16 mouse cellular contexts compared by ENCODE assay signal in genomic region chr10:69268061-69268643, GRCm38 (mm10). TPM values are rescaled to one million over a fixed set of nuclear protein-coding genes. Genes with fewer than 3 reads are reported as not detected.
A peak's percentile ranks its signal among the peaks of the same experiment; 100 is the strongest.
DNase-seq lines count a peak whose midpoint lies in the region; ATAC-seq lines count a peak whose summit lies in the region.
"Had no signal": no experiment of that assay in that cellular context is flagged by ENCODE, and none has a peak within 500 bp of the region (broad histone marks: within the 10 kb centered on the region; RNA-seq: fewer than 3 reads in every experiment).

No protein-coding gene starts in this region.

- H3K4me2 ChIP-seq in hindbrain, embryonic 13.5 days = no peak overlapping the region
- H3K4me2 ChIP-seq in hindbrain, embryonic 16.5 days (ENCODE audit: low read length) = no peak overlapping the region
- H3K4me2 ChIP-seq in midbrain, embryonic 14.5 days (ENCODE audit: low read length) = no peak overlapping the region
- no peak overlapping the region for H3K4me2 ChIP-seq in midbrain, embryonic 15.5 days
- H3K4me2 ChIP-seq: forebrain, embryonic 15.5 days; hindbrain, embryonic 15.5 days had no signal

- H3K27ac ChIP-seq in hindbrain, embryonic 13.5 days = peak overlapping the region; percentile 41; the same call in 1 of the 2 replicates
- H3K27ac ChIP-seq in hindbrain, embryonic 16.5 days (ENCODE audit: low read depth, low read length) = no peak overlapping the region
- peak overlapping the region; percentile 32; the same call in 1 of the 2 replicates for H3K27ac ChIP-seq in midbrain, embryonic 14.5 days (replicated peaks; ENCODE audit: low read depth, low read length)
- H3K27ac ChIP-seq in midbrain, embryonic 15.5 days = no peak overlapping the region
- H3K27ac ChIP-seq: forebrain, embryonic 15.5 days; hindbrain, embryonic 15.5 days had no signal

- ATAC-seq in hindbrain, embryonic 13.5 days (ENCODE audit: low FRiP score) = no peak
- ATAC-seq in hindbrain, embryonic 16.5 days = no peak
- ATAC-seq in midbrain, embryonic 14.5 days (ENCODE audit: low FRiP score, low TSS enrichment) = no peak
- ATAC-seq in midbrain, embryonic 15.5 days (replicated peaks) = no peak
- ATAC-seq: activated CD4-positive, CD25-positive, alpha-beta regulatory T cell, adult 4 months; CD4-positive, CD25-positive, alpha-beta regulatory T cell, adult 4 months; forebrain, embryonic 15.5 days had no signal

- H3K27me3 ChIP-seq in hindbrain, embryonic 13.5 days = no peaks in the 10 kb centered on the region
- H3K27me3 ChIP-seq in hindbrain, embryonic 16.5 days (replicated peaks; ENCODE audit: control insufficient read depth, insufficient read depth, low read length) = no peaks in the 10 kb centered on the region
- no peaks in the 10 kb centered on the region for H3K27me3 ChIP-seq in midbrain, embryonic 14.5 days (ENCODE audit: control insufficient read depth, insufficient read depth, low read length)
- H3K27me3 ChIP-seq in midbrain, embryonic 15.5 days (replicated peaks) = no peaks in the 10 kb centered on the region
- H3K27me3 ChIP-seq: forebrain, embryonic 15.5 days; hindbrain, embryonic 15.5 days had no signal

- no peaks in the 10 kb centered on the region for H3K9me3 ChIP-seq in hindbrain, embryonic 13.5 days
- no peaks in the 10 kb centered on the region for H3K9me3 ChIP-seq in hindbrain, embryonic 16.5 days (ENCODE audit: control insufficient read depth, low read length)
- H3K9me3 ChIP-seq in midbrain, embryonic 14.5 days (ENCODE audit: control insufficient read depth, low read length) = 0 out of 2 replicates have a peak, but pooled peaks cover 7% of the 10 kb centered on the region
- H3K9me3 ChIP-seq in midbrain, embryonic 15.5 days = no peaks in the 10 kb centered on the region
- H3K9me3 ChIP-seq: forebrain, embryonic 15.5 days; hindbrain, embryonic 15.5 days had no signal

- WGBS in hindbrain, embryonic 13.5 days = 36% methylated on average over 10 of the region's 10 CpGs
- 34% methylated on average over 10 of the region's 10 CpGs for WGBS in hindbrain, embryonic 16.5 days
- WGBS in midbrain, embryonic 14.5 days = 20% methylated on average over 10 of the region's 10 CpGs
- 18% methylated on average over 10 of the region's 10 CpGs for WGBS in midbrain, embryonic 15.5 days

- H3K9ac ChIP-seq in hindbrain, embryonic 13.5 days = no peak overlapping the region
- no peak overlapping the region for H3K9ac ChIP-seq in hindbrain, embryonic 16.5 days (ENCODE audit: low read depth, low read length)
- H3K9ac ChIP-seq in midbrain, embryonic 14.5 days (replicated peaks; ENCODE audit: low read length) = no peak overlapping the region
- no peak overlapping the region for H3K9ac ChIP-seq in midbrain, embryonic 15.5 days
- H3K9ac ChIP-seq: forebrain, embryonic 15.5 days; hindbrain, embryonic 15.5 days had no signal

- peaks cover 18% of the 10 kb centered on the region for H3K4me1 ChIP-seq in hindbrain, embryonic 13.5 days (replicated peaks)
- peaks cover 4% of the 10 kb centered on the region for H3K4me1 ChIP-seq in hindbrain, embryonic 16.5 days (ENCODE audit: control insufficient read depth, insufficient read depth, low read depth, low read length)
- H3K4me1 ChIP-seq in midbrain, embryonic 14.5 days (ENCODE audit: control insufficient read depth, insufficient read depth, low read length) = 0 out of 2 replicates have a peak, but pooled peaks cover 11% of the 10 kb centered on the region
- H3K4me1 ChIP-seq in midbrain, embryonic 15.5 days = peaks cover 8% of the 10 kb centered on the region; the same call in 1 of the 2 replicates
- H3K4me1 ChIP-seq: forebrain, embryonic 15.5 days had no signal

- H3K36me3 ChIP-seq in hindbrain, embryonic 13.5 days = peaks cover 30% of the 10 kb centered on the region
- H3K36me3 ChIP-seq in hindbrain, embryonic 16.5 days (ENCODE audit: control insufficient read depth, insufficient read depth, low read length) = peaks cover 11% of the 10 kb centered on the region
- H3K36me3 ChIP-seq in midbrain, embryonic 14.5 days (ENCODE audit: control insufficient read depth, insufficient read depth, low read length) = peaks cover 20% of the 10 kb centered on the region
- H3K36me3 ChIP-seq in midbrain, embryonic 15.5 days (replicated peaks) = peaks cover 7% of the 10 kb centered on the region; the same call in 1 of the 2 replicates

- no peak overlapping the region for H3K4me3 ChIP-seq in hindbrain, embryonic 13.5 days
- H3K4me3 ChIP-seq in hindbrain, embryonic 16.5 days (ENCODE audit: low read length) = no peak overlapping the region
- no peak overlapping the region for H3K4me3 ChIP-seq in midbrain, embryonic 14.5 days (replicated peaks; ENCODE audit: low read depth, low read length)
- H3K4me3 ChIP-seq in midbrain, embryonic 15.5 days = no peak overlapping the region
- H3K4me3 ChIP-seq: forebrain, embryonic 15.5 days; hindbrain, embryonic 15.5 days had no signal

- peak; percentile 49 for DNase-seq in midbrain, embryonic 14.5 days
- peak; percentile 81 for DNase-seq in kidney, adult 8-10 months
- no peak for DNase-seq in T-cell, adult 2 months (ENCODE audit: low spot score)
- no peak for DNase-seq in cerebellum, adult 9-11 months
- DNase-seq: cerebellum, adult 2 months; embryo, embryonic 11 days; gastrocnemius, postnatal 10 days; liver; right cerebral cortex, postnatal 4 days had no signal

RNA-seq across cellular contexts. Expression of gene A930033H14Rik, which starts 55.3 kb away (rescaled TPM):
- 1.4 TPM in 2 replicates for polyA plus RNA-seq in hindbrain, embryonic 13.5 days (2015; fragmentation: Nextera tagmentation; extraction: Ambion mirVana)
- polyA plus RNA-seq in hindbrain, embryonic 16.5 days (2015; fragmentation: Nextera tagmentation; extraction: Ambion mirVana) = 1.2 and 1.8 TPM in 2 replicates
- 1.1 and 1.3 TPM in 2 replicates for polyA plus RNA-seq in midbrain, embryonic 14.5 days (2014; fragmentation: Nextera tagmentation; extraction: Ambion mirVana)
- 1.3 and 1.6 TPM in 2 replicates for polyA plus RNA-seq in midbrain, embryonic 15.5 days (2015; fragmentation: Nextera tagmentation; extraction: Ambion mirVana)
- polyA plus RNA-seq: activated CD4-positive, CD25-positive, alpha-beta regulatory T cell, adult 4 months; CD4-positive, CD25-positive, alpha-beta regulatory T cell, adult 4 months had no signal

Comparison
In these comparisons a context has a peak if more than half of its experiments do, and no peak if none do; other contexts are left out.
1. H3K27ac ChIP-seq: peak in hindbrain, embryonic 13.5 days (single experiment) and midbrain, embryonic 14.5 days (single experiment); none in hindbrain, embryonic 16.5 days (single experiment) and midbrain, embryonic 15.5 days (single experiment).
2. DNase-seq: peak in midbrain, embryonic 14.5 days (single experiment) and kidney, adult 8-10 months (2 of 2); none in T-cell, adult 2 months (single experiment) and cerebellum, adult 9-11 months (single experiment).